Mouse (Mus musculus) retina, postnatal 7 days (tissue): ENCODE measurements around the gene Exoc6.
"Not testable (repeated sequence)": the region's sequence is repeated elsewhere in the genome, so short reads cannot be mapped to it uniquely, and the experiment has no call there.

ENCODE experiments used
- DNase-seq: peaks from one replicate; pipeline ENCODE4 v3.0.0-alpha.2; 2012; ENCODE audit warnings: low read depth, low spot score

Gene Exoc6

DNA sequence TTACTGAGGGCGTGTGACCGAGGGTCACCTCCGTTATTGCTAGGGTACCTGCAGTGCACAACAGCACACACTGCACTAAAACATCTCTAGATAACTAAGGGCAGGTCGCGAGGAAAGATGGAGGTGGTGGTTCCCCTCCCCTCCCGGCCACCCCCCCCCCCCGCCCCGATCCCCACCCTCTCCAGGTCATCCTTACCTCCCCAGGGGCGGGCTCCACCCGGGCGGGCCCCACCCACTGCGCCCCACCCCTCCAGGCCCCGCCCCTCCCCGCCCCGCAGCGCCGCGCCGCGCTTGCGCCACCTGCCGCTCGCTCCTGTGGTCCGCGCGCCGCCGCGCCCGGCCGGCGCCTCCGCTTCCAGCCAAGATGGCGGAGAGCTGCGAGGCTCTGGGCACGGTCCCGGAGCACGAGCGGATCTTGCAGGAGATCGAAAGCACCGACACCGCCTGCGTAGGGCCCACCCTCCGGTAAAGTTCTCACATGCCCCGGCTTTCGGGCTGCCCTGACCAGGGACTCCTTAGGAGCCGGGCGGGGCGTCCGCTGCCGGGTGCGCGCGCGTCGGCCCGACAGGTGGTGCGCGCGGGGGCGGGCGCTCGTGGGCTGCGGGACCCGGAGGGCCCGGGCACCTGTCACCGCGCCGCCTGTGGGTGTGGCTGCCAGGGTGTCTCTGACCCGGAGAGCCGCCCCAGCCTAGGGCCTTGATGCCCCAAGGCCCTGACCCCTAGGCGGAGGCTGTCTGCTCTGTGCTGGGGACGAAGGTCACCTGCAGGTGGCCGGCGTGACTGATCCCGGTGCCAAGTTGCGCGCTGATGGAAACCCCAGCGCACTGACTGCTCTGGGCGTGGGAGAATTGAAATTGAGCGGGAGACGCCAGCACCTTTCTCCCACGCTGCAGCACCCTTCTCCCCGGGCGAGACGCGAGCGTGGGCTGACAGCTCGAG is at the start of gene Exoc6:
Exoc6 (plus strand) TSS at position 318 of the 939 bp plus-strand sequence.
- peak; percentile 73 for DNase-seq

DNA sequence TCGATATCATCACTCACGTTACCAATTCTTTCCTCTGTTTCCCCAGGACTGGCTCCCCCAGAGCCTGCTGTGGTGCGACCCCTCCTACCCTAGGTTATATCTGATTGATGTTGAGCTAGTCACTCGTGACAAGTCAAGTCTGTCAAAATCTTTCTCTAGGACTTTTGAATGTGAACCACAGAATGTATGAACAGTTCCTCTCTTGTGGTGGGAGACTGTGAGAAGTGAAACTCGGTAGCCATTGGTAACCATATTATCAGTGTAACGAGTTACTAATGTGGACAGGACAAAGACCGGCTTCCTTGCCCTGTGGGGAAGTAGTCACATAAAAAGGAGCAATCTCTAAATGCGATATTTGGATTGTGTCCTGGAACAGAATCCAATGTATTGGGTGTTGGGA is 47.2 kb upstream of the Exoc6 start:
- DNase-seq = no peak

DNA sequence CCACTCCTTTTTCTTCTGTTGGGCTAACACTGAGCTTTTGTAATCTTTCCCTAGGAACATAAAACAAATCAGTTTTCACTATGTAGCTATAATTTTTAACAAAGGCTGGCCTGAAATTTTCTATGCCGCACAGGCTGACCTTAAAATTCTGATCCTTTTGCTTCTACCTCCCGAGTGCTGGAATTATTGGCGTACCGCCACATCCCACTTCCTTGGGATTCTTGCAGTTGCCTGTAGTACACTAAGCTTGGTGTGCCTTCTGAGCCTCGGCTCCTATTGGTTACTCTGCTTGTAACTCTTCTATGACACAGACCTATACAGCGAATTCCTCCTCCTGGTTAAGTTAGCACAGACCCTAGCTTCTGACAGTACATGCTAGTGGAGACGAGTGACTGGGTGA is 44.2 kb upstream of the Exoc6 start:
- DNase-seq = no peak

DNA sequence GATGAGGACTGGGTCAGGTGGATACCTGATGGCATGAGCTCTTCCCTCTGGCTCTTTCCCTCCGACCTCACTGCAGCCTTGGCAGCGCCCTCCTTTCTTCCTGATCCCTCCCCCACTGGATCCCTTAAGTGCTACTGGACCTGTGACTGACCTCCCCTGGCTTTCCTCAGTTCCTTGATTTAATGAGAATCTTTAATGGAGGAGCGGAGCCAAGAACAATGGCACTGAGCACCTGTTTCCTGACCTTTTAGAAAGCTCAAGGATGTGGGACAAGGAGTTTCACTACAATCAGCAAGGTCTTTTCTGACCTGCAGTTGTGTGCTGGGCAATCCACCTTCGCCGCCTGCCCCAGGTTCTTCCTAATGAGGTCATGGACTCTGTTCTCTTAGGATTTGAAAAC is 43.6 kb upstream of the Exoc6 start:
- DNase-seq = no peak

DNA sequence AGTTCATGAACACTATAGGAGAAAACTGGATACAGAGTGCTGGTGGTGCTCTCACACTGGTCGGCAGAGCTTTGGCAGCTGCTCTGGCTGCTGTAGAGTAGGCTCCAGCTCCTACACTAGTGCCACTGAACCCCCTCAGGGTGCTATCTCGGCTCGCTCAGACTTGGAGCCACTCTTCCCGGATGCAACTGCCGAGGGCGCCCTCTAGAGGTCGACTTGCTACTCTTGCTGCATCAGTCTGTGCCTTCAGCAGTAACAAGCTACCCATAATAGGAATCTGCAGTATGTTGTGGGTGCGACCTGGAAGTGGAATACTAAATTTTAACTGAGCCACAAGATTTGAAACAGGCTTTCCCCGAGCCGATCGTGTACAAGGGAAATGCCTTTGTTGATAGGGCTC is 40.5 kb upstream of the Exoc6 start:
- DNase-seq = peak; percentile 16

DNA sequence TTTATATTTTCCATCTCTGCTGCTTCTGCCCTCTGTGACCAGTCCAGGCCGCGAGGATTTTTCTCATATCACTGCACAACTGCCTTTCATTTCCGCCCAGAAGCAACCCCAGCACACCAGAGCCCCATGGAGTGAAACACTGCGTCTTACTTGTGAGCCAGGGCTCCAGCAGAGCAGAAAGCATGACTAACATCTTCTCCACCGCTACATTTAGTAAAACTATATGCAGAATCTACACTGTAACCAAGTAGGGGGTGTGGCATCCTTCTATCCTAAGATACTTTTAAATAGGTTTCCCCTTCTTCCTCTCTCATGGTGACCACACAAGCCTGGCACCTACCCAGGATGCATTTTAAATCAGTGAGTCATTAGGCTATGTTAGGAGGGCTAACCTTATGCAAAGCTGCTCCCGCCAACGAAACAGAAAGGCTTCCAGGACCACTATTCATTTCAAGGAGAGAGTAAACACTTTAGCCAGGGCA is 35.4 kb upstream of the Exoc6 start:
- DNase-seq = no peak

DNA sequence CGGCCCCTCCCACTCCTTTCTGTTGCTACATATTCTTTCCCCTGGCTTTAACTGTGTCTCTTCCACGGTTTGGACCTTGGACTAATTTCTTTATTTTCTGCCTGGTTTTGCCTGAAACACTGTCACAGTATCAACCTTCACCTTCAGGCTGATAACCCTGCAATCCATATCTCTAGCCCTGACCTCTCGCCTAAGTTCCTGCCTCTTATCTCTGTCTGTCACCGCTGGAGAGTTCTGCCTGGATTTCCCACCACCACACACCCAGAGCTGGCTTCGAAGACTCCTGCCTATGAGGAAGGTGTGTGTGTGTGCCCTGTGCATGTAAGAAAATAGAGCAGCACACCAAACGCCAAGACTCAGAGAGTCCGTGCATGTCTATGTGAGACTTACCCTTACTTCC is 32.8 kb upstream of the Exoc6 start:
- DNase-seq = no peak

DNA sequence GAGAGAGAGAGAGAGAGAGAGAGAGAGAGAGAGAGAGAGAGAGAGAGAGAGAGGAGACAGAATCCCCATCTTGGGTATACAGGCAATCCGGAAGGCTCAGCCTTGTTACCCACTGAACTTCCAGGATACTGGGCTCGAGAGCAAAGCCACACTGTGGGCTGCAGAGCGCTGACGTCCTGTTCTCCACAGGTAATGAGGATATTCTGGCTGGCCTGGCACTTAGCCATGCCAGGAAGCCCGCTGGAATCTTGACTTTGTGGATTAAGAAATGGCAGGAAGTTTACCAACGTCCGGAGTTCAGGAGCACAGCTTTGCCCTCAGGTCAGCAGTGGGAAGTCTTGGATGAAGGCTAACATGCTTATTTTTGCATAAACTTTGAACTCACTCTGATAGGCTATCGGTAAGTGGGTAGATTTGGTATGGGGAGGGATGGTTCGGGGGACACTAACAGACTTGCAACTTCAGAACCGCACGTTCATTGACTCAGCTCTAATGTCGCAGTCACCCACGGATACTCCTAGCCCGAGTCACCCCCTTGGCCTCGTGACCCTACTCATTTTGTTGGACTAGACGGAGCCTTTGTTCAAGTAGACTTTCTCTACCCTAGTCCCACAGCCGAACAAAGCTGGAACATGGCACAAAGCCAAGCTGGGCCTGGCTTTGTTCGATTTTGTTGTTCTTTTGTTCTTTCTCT is 29.3 kb upstream of the Exoc6 start:
- DNase-seq = no peak

DNA sequence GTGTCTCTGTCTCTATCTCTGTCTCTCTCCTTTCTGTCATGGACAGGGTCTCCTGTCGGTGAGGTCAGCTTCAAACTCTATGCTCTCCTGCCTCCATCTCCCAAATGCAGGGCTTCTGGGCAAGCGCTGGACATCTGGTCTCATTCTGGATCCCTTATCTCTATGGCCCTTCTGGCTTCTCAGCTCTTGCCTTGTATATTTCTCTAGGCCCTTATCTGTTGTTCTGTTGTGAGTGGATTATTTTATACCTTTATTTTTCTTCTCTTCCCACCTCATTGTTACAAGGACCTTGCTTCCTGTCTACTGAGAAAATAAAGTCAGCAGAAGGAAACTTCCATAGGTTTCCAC is 28.8 kb upstream of the Exoc6 start:
- DNase-seq = no peak

DNA sequence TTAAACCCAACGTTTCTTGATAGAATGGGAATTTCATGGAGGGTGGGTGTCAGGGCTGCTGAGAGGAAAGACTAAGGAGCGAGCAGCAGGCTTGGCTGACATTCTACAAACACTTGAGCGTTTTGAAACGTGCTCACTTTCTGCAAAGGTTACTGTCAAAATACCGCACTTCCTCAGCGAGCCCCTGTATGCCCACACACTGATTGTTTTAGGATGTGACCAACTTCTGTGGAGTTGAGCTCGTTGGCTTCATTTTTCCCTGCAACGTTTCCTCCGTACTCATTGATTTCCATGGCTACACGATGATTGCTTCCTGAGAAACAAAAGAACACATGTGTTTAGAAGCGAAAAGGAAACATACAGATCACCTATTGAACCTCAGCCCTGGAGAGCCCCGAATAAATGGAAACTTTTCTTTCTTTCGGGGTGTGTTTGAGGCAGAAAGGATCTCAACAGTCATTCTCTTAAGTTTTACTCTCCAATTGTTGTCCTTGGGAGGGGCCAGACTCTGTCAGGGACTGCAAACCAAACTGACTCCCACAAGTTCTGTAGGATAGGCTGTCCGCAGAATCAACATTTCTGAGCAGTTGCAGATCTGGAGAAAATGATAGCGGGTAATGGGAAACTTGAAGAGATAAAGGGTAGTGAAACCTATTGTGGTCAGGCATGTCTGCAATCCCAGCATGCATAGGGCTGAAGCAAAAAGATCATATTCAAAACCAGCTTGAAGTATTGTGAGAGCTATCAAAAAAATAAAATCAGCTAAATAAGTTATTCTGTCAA is 26.7 kb upstream of the Exoc6 start:
- no peak for DNase-seq

DNA sequence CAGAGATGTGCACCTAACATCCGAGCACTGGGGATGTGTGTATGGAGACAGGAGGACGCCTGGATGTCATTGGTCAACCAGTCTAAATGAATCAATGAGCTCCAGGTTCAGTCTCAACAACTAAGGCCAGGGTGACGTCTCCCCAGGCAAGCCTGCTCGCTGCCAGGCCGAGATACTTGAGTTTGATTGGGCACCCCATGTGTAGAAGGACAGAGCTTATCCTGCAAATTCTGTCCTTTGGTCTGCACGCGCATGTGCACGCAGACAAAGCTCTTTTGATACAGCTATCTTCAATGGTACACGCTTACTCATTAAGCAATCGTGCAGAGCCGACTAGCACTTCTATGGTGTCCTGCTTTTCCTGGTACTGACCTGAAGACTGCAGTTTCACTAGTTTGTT is 24.3 kb upstream of the Exoc6 start:
- no peak for DNase-seq

DNA sequence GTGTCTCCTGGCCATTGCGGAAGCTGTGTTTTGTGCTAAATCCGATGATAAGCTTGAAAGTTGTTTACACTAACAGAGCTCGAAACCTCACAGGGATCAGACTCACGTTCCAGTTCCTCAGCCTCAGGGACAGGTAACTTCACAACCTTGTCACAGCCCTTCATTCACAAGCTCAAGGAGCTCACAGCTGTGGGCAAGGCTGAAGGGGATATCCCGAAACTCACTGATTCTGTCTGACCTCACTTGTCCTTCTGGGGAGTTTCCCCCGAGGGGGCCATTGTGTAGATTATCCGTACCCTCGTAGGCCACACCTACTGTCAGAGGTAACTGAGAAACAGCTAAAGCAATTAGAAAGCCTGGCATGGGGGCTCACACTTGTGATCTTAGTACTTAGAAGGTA is 23.4 kb upstream of the Exoc6 start:
- DNase-seq = no peak

DNA sequence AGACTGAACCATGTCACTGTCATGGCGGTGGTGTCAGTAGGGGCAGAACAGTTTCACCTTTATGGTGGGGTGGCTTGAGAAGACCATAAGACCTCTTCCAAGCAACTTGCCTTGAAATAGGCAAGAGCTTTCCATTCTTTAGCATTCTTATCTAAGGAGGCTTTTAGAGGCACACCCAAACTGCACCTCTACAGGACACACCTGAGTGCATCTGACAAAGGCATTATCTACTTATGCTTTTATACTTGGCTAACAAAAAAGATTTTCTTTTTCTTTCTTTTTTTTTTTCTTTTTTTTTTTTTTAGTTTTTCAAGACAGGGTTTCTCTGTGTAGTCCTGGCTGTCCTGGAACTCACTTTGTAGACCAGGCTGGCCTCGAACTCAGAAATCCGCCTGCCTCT is 22.5 kb upstream of the Exoc6 start:
- DNase-seq = not testable (repeated sequence)

DNA sequence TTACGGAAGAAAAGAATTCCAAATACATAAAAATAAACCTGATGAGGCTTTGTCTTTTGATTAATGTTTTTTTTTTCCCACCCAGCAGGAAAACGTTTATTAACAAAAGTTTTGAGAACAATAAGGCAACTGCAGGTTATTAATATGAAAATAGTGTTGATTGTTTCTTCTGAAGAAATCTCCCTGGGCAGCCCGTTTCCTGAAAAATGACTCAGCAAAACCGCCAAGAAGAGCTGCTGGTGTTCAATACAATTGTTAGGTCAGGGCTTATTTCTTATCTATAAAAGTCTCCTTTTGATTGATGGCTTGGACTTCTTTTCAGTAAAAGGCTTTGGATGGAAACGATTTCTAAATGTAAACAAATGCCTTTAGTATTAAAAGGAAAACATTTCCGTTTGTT is 21.6 kb upstream of the Exoc6 start:
- no peak for DNase-seq

DNA sequence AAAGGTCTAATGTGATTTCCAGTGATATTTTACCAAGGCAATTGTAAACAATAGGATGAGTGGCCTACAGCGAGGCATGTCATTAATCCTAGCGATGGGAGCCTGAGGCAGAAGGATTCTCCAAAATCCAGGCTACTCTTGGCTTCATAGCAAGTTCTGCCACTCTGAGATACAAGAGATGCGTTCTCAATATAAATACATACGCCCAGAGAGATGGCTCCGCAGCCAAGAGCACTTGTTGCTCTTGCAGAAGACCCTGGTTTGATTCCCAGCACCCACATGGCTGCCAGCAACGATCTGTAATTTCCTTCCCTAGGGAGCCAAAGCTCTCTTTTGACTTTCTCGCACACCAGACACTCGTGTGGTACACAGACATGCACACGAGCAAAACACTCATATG is 20.9 kb upstream of the Exoc6 start:
- no peak for DNase-seq

DNA sequence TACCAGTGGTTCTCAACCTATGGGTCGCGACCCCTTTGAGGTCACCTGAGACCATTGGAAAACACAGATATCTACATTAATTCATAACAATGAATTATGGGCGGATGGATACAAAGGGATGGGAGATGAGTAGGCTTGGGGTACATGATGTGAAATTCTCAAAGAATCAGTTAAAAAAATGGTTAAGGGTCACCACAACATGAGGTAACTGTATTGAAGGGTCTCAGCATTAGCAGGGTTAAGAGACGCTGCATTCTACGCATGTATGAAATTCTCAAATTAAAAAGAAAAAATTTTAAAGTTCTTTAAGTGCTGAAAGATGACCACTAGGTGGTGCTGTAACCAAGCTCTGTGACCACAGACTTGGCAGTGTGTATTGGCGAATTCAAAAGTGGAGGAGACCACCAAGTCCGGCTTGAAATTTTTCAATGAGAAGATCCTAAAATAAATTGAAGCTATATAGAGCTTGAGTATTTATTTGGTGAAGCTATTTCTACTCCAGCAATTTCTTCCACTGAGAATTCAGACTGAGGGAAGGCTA is 20.2 kb upstream of the Exoc6 start:
- peak; percentile 52 for DNase-seq

DNA sequence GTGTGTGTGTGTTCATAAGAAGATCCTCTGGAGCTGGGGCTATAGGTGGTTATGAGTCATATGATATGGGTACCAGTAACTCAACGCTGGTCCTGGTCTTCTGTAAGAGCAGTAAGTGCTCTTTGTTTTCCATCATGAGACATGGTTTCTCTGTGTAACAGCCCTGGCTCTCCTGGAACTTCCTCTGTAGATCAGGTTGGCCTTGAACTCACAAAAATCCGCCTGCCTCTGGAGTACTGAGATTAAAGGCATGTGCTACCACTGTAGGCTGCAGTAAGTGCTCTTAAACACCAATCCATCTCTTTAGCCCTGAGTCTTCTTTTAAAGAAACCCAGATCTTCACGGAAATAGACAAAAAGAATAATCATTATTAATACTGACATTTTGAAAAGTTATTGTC is 19.6 kb upstream of the Exoc6 start:
- no peak for DNase-seq

DNA sequence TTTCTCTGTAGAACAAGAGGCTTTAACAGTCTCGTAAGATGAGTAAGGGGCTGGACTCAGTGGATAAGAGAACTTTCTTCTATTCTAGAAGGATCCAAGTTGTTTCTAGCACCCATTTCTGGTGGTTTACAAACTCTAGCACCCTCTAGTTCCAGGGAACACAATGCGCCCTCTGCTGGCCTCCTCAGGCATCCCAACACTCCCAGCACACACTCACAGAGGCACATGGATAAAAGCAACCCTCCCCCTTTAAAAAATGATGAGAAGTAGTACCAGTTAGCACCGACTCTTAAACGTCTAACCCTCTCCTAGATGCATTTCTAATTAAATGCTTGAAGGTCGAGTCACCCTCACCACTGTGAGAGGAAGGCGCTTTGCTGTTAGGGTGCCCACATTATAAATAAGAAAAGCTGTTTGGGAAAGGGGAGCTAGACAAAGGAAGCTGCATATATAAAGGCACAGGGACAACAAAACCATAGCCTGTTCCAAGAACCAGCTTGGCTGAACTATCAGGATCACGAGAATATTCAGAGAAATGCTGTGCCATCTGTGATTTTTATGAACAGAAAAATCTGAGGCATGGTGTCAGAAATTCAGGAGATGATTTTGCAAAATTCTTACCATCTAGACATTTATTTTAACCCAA is 18.9 kb upstream of the Exoc6 start:
- DNase-seq = no peak

DNA sequence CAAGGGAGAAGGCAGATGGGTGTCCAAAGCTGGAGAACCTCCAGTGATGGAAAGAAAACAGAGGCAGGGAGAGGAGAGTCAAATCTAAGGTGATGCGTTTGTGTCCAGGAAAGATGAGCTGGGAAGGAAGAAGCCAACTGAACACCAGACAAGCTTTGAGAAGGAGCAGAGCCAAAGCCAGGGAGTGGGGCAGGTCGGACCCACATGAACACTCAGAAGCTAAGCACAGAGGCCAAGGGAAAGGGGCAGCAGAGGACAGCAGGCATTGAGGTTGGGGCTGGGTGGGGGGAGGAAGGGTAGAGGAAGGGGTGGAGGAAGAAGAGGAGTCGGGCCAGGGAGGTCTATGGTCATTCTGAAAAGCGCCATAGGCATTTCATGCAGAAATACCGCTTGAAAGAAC is 17.0 kb upstream of the Exoc6 start:
- DNase-seq = no peak

DNA sequence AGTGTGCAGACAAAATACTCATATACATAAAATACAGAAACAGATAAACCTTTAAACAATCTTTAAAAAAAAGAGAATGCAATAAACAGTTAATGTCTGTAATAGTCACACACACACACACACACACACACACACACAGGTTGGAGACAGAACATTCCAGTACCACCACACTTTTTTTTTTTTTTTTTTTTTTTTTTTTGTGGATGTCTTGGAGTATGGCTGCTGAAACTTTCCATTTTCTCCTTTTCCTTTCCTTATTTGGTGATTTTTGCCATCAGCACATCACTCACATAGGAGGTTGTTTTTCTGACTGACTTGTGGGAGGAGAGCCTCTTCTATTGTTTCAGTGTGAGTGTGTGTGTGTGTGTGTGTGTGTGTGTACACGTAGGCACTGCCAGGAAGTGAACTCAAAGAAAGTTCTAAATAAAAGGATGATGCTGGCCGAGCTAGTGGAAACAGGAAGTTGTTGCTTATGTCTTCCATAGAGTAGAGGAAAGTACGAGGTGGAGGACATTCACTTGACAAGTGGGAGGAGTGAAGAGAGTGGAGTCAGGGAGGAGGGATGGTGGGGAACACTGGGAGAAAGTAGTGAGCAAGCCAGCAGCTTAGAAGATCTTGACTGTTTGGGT is 15.4 kb upstream of the Exoc6 start:
- no peak for DNase-seq

DNA sequence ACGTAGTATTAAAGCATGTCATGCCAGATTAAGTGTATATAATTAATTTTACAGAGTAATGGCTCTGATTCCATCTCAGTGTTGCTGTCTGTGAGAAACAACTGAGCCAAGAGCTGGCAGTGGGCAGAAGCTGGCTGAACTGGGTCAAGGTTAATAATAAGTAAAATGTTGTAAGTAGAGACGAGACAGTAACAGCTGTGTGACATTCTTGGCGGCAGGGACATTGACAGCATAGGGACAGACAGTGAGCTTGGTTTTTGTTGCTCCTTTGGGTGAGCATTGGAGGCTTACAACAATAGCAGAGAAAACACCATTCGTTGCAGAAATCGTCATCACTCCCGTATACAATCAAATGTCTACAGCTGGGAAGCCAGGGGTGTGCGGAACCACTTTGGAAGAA is 13.8 kb upstream of the Exoc6 start:
- DNase-seq = no peak
